Mouse (Mus musculus): ENCODE data around the gene Ciita. TPM values are rescaled to one million over a fixed set of nuclear protein-coding genes. Genes with fewer than 3 reads are reported as not detected.

The Ciita gene
- polyA plus RNA-seq (2015; fragmentation: Nextera tagmentation; extraction: Ambion mirVana), result 0.21 and 0.31 TPM in 2 replicates

- H3K27me3 ChIP-seq (ENCODE audit: insufficient read depth, low read length), result no peaks in the 10 kb centered on the region
- H3K4me3 ChIP-seq (ENCODE audit: low read depth, low read length), result no peak within 1 kb of the TSS
- 66% methylated on average over 5 of the region's 5 CpGs for WGBS (ENCODE audit: insufficient replicate concordance)
- H3K9ac ChIP-seq (replicated peaks), result no peak within 1 kb of the TSS
- peaks cover 3% of the 10 kb centered on the region for H3K4me1 ChIP-seq (ENCODE audit: insufficient read depth)
- TF ChIP-seq CTCF (IDR thresholded peaks at IDR 0.05; ENCODE audit: low read depth), result no peak
- no peak for TF ChIP-seq EP300 (IDR thresholded peaks at IDR 0.05; ENCODE audit: low read depth)
- no peak for ATAC-seq
- no peak for DNase-seq
- H3K36me3 ChIP-seq (replicated peaks; ENCODE audit: insufficient read depth, low read length), result no peaks in the 10 kb centered on the region
- H3K4me2 ChIP-seq (ENCODE audit: low read depth, low read length), result no peak within 1 kb of the TSS
- no peaks in the 10 kb centered on the region for H3K9me3 ChIP-seq (ENCODE audit: low read length)
- H3K27ac ChIP-seq (ENCODE audit: low read depth), result no peak within 1 kb of the TSS
Measured at GRCm38 (mm10) chr16:10479857-10480256, at the start of gene Ciita. Gene Ciita (plus strand): TSS chr16:10480059.

GRCm38 (mm10) chr16:10431911-10432310, 47.9 kb upstream of the Ciita start:
- no peaks in the 10 kb centered on the region for H3K36me3 ChIP-seq (replicated peaks; ENCODE audit: insufficient read depth, low read length)
- no peaks in the 10 kb centered on the region for H3K27me3 ChIP-seq (ENCODE audit: insufficient read depth, low read length)
- no peak overlapping the region for H3K4me2 ChIP-seq (ENCODE audit: low read depth, low read length)
- ATAC-seq (no peak), DNase-seq (no peak)
- H3K27ac ChIP-seq (ENCODE audit: low read depth), result no peak overlapping the region
- H3K9me3 ChIP-seq (ENCODE audit: low read length), result no peaks in the 10 kb centered on the region
- H3K9ac ChIP-seq (replicated peaks), result no peak overlapping the region
- no peak overlapping the region for H3K4me3 ChIP-seq (ENCODE audit: low read depth, low read length)
- H3K4me1 ChIP-seq (ENCODE audit: insufficient read depth), result 0 out of 2 replicates have a peak, but pooled peaks cover 5% of the 10 kb centered on the region
- WGBS (ENCODE audit: insufficient replicate concordance), result 55% methylated on average over 1 of the region's 1 CpGs
- TF ChIP-seq CTCF (IDR thresholded peaks at IDR 0.05; ENCODE audit: low read depth) (no peak), EP300 (IDR thresholded peaks at IDR 0.05; ENCODE audit: low read depth) (no peak)

- Histone ChIP-seq H3K27ac (ENCODE audit: low read depth) (no peak overlapping the region), H3K9ac (replicated peaks) (no peak overlapping the region), H3K36me3 (replicated peaks; ENCODE audit: insufficient read depth, low read length) (no peaks in the 10 kb centered on the region), H3K4me2 (ENCODE audit: low read depth, low read length) (no peak overlapping the region), H3K27me3 (ENCODE audit: insufficient read depth, low read length) (no peaks in the 10 kb centered on the region), H3K4me1 (ENCODE audit: insufficient read depth) (0 out of 2 replicates have a peak, but pooled peaks cover 5% of the 10 kb centered on the region), H3K9me3 (ENCODE audit: low read length) (no peaks in the 10 kb centered on the region), H3K4me3 (ENCODE audit: low read depth, low read length) (no peak overlapping the region)
- ATAC-seq (no peak), DNase-seq (no peak)
- TF ChIP-seq CTCF (IDR thresholded peaks at IDR 0.05; ENCODE audit: low read depth) (no peak), EP300 (IDR thresholded peaks at IDR 0.05; ENCODE audit: low read depth) (no peak)
- WGBS (ENCODE audit: insufficient replicate concordance), result 69% methylated on average over 4 of the region's 4 CpGs
Measured at GRCm38 (mm10) chr16:10432387-10432786, 47.5 kb upstream of the Ciita start.

- Histone ChIP-seq H3K9ac (replicated peaks) (no peak overlapping the region), H3K27me3 (ENCODE audit: insufficient read depth, low read length) (no peaks in the 10 kb centered on the region), H3K9me3 (ENCODE audit: low read length) (no peaks in the 10 kb centered on the region), H3K36me3 (replicated peaks; ENCODE audit: insufficient read depth, low read length) (no peaks in the 10 kb centered on the region), H3K4me3 (ENCODE audit: low read depth, low read length) (no peak overlapping the region), H3K4me1 (ENCODE audit: insufficient read depth) (0 out of 2 replicates have a peak, but pooled peaks cover 5% of the 10 kb centered on the region), H3K27ac (ENCODE audit: low read depth) (no peak overlapping the region), H3K4me2 (ENCODE audit: low read depth, low read length) (no peak overlapping the region)
- ATAC-seq (no peak), DNase-seq (no peak)
- 70% methylated on average over 5 of the region's 5 CpGs for WGBS (ENCODE audit: insufficient replicate concordance)
- TF ChIP-seq CTCF (IDR thresholded peaks at IDR 0.05; ENCODE audit: low read depth) (no peak), EP300 (IDR thresholded peaks at IDR 0.05; ENCODE audit: low read depth) (no peak)
Measured at GRCm38 (mm10) chr16:10433344-10433743, 46.5 kb upstream of the Ciita start.

- Histone ChIP-seq H3K27ac (ENCODE audit: low read depth) (no peak overlapping the region), H3K27me3 (ENCODE audit: insufficient read depth, low read length) (no peaks in the 10 kb centered on the region), H3K4me2 (ENCODE audit: low read depth, low read length) (no peak overlapping the region), H3K4me3 (ENCODE audit: low read depth, low read length) (no peak overlapping the region), H3K9me3 (ENCODE audit: low read length) (no peaks in the 10 kb centered on the region), H3K4me1 (ENCODE audit: insufficient read depth) (0 out of 2 replicates have a peak, but pooled peaks cover 5% of the 10 kb centered on the region), H3K9ac (replicated peaks) (no peak overlapping the region), H3K36me3 (replicated peaks; ENCODE audit: insufficient read depth, low read length) (no peaks in the 10 kb centered on the region)
- DNase-seq, result no peak
- ATAC-seq, result no peak; the same call in 1 of the 2 replicates
- 72% methylated on average over 6 of the region's 6 CpGs for WGBS (ENCODE audit: insufficient replicate concordance)
- TF ChIP-seq CTCF (IDR thresholded peaks at IDR 0.05; ENCODE audit: low read depth), result no peak
- no peak for TF ChIP-seq EP300 (IDR thresholded peaks at IDR 0.05; ENCODE audit: low read depth)
Measured at GRCm38 (mm10) chr16:10436166-10436565, 43.7 kb upstream of the Ciita start.

GRCm38 (mm10) chr16:10438055-10438454, 41.8 kb upstream of the Ciita start:
- 62% methylated on average over 5 of the region's 5 CpGs for WGBS (ENCODE audit: insufficient replicate concordance)
- no peak for ATAC-seq
- H3K4me3 ChIP-seq (ENCODE audit: low read depth, low read length), result no peak overlapping the region

More at GRCm38 (mm10) chr16:10438055-10438454, 41.8 kb upstream of the Ciita start:
- Histone ChIP-seq H3K27ac (ENCODE audit: low read depth) (no peak overlapping the region), H3K36me3 (replicated peaks; ENCODE audit: insufficient read depth, low read length) (no peaks in the 10 kb centered on the region), H3K4me2 (ENCODE audit: low read depth, low read length) (no peak overlapping the region), H3K9ac (replicated peaks) (no peak overlapping the region), H3K9me3 (ENCODE audit: low read length) (no peaks in the 10 kb centered on the region), H3K27me3 (ENCODE audit: insufficient read depth, low read length) (no peaks in the 10 kb centered on the region), H3K4me1 (ENCODE audit: insufficient read depth) (0 out of 2 replicates have a peak, but pooled peaks cover 5% of the 10 kb centered on the region)
- no peak for TF ChIP-seq EP300 (IDR thresholded peaks at IDR 0.05; ENCODE audit: low read depth)
- no peak for TF ChIP-seq CTCF (IDR thresholded peaks at IDR 0.05; ENCODE audit: low read depth)
- DNase-seq, result no peak
